Mouse (Mus musculus): ENCODE measurements around the gene 4930579G24Rik.

4930579G24Rik gene

DNA sequence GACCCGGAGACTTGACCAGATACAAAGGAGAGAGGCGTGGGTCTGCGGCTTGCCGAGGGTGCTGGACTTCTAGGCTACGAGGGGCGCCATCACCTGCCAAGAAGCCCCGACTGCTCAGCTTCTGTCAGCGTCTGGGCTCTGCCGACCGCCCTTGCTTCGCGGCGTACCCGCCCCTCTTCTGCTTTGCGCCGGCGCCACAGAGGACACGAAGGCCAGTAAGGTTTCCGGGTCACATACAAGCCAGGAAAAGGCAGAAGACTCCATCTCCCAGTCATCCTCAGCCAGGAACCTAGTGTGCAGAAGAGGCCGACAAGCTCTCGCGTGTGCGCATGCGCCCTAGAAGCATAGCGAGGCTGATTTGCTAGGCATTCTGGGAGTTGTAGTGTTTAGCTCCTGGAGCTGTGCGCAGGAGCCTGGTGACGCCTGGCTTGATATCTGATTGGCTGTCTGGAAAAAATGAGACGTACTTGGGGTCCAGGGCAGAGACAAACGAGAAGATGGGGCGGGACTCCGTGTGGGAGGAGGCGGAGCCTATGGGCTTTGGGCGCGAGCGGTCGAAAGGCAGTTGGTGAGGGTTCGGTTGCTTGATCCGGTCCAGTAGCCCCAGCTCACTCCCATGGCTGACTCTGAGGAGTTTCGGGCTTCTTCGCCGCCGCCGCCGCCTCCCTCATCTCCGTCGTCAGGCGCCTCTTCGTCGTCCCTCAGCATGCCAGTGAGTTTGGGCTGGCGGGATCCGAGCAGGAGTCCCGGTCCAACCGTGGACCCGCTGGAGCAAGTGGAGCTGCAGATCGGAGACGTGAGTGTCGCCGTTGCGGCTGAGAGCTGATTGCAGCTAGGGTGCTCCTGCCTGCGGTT is at the start of gene 4930579G24Rik:
4930579G24Rik (plus strand) TSS at position 519 of the 855 bp plus-strand sequence.
- in situ Hi-C loops (cut with MboI; ENCODE audit: low sequenced_read_pairs): no loop called here

DNA sequence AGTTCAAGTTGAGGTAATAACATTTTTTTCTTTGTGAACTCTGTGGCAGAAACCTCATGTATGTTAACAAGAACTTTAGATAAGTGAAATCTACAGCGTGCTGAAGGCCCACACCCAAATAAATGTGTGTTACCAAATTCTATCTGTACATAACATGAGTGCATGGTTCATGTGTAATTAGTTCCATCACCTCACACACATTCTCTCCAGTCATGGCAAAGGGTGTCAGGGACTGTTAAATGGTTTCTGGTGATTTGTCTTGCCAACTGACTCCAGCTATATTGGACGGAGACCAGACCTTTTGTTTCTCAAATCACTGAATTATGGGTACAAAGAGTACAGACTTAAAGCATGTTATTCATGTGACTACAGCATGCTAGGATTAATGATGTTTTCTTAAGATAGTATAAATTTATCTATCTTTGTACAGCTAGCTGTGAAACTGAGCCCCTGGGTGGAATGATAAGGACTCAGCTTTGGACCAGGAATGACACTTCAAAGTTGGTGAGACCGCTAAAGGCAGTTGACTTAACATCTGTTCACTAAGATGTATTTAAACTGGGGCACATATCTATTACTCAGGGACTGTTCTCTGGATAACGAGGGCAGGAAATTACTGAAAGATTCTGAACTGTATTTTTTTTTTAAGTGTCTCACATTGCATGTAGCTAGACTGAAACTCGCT is 48.8 kb upstream of the 4930579G24Rik start:
- in situ Hi-C loops (cut with MboI; ENCODE audit: low sequenced_read_pairs): loop anchor here (10.0 kb wide), 2 partner anchors 355 to 625 kb away; no protein-coding TSS in a partner anchor

DNA sequence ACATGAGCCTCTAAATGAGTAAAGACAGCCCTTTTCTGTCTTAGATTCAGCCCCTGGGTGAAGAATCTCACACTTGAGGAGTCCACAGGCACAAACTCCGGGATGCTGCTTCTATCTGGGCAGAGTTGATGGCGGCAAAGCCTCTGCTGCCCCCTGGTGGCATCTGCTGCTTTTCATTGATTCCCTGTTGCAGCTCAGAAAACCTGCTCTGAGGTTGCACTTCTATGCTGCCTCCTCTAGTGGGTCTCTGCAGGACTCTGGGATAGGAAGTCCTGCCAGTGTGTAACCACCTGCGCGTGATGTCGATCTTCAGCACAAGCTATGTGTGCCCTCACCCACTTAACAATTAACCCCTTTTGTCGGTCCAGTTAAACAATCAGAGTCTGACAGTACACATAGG is 42.1 kb upstream of the 4930579G24Rik start:
- in situ Hi-C loops (cut with MboI; ENCODE audit: low sequenced_read_pairs): loop anchor here (10.0 kb wide), 2 partner anchors 362 to 632 kb away; no protein-coding TSS in a partner anchor

DNA sequence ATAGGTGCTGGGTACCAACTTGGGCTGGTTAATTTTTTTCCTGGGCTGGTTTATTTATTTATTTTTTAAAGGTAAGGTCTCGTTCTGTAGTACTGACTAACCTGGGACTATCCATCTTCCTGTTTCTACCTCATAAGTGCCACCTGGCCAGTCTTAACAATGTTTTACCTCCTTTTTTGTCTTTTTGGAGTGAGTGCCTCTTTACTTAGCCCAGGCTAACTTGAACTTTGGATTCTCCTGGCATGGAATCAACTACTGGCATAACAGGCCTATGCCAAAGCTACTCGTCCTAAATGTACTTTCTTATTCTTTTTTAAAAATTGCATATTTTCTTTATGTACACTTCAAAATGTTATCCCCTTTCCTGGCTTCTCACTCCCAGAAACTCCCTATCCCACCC is 39.2 kb upstream of the 4930579G24Rik start:
- in situ Hi-C loops (cut with MboI; ENCODE audit: low sequenced_read_pairs): loop anchor here (10.0 kb wide), 2 partner anchors 365 to 635 kb away; no protein-coding TSS in a partner anchor

DNA sequence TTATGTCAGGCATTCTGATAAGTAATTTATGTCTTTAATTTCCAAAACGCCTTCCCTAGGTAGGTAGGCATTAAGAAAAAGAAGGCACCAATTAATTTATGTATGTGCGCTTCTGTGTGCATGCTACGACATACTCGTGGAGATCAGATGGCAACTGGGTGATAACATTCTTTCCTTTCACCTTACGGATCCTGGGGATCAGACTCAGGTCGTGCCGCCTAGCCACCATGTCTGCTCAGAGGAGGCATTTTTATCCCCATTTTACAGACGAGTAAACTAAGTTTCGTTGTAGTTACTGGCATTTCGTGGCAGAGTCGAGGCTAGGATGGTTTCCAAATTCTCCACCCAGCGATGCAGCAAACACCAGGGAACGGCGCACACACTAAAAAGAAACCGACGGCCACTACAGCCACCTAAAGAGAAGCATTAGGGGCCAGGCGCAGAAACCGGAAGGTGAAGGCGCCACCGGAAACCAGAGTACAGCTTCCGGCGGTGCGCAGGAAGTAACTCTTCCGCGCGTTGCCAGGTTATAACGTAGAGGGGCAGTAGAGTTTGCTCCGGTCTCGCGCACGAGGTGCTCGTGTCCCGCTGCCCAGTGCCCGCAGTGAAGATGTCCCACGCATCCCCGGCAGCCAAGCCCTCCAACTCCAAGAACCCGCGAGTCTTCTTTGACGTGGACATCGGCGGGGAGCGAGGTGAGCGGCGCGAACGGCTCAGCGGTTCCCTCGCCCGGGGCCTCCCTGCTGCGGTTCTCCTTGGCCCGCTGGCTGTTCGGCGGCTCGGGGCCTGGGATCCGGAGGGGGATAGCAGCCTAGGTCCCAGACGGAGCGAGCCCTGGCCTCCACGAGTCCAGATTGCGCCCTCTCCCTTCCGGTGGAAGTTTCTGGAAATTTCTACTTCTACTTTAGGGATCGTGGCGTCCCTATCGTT is 37.8 kb upstream of the 4930579G24Rik start, which contains the start of gene Ppid:
Ppid (plus strand) TSS at position 480 of the 930 bp plus-strand sequence.
- in situ Hi-C loops (cut with MboI; ENCODE audit: low sequenced_read_pairs): no loop called here

DNA sequence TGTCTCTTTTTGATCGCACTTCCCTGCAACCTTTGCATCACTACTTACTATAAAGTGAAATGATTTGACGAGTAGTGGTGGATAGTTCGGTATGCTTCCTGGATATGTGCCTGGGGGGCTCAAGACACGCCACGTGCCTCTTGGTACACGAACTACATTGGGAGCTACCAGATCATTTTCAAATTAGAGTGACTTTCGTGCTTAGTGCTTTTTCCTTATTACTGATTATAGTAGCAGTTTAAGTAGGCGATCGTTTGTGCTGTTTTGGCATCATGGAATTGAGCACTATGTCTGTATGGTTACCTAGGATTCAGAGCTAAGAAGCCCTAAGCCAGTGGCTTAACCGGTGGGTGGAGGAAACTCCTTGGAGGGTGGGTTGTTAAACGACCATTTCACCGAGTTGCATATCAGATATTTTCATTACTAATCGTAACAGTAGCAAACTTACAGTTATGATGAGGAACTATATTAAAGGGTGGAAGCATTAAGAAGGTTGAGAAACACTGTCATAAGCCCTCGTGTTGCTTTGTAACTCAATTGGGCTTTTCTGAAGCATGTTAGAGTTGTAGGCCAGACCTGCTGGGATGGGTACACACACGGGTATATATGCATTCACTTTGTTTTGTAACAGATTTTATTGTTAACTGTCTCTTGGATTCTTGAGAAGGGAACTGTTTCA is 36.9 kb upstream of the 4930579G24Rik start:
- in situ Hi-C loops (cut with MboI; ENCODE audit: low sequenced_read_pairs): no loop called here

DNA sequence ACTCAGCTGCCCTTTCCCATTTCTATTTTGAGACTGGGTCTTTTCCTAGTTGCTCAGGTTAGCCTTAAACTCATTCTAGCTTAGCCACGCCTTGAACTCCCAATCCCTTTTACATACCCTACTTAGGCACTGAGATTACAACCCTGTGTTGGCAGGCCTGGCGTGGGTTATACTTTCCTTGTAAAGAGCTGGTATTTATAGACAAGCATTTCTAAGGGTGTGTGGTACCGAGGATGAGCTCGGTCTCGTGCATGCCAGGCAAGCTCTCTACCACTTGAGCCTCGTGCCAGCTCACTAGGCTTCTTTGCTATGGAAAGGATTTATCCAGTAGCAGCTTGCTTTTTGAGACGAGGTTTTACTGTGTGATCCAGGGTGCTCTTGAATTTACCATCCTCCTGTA is 33.4 kb upstream of the 4930579G24Rik start:
- in situ Hi-C loops (cut with MboI; ENCODE audit: low sequenced_read_pairs): no loop called here

DNA sequence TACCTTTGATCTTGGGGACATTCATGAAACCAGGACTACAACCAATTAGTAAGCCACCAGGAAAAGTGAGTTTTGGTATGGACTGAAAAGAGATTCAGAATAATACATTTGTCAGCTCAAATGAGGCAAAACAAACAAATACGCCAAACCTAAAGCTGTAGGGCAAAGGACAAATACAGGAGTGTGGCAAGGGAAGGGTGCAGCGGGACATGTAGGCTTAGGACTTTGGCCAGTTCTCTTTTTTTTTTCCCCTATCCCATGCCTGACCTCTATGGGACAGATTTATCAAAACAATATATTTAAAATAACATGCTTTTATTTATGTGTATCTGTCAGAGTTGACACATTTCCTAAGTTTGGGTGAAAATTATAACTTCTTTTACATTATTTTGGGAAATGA is 19.0 kb upstream of the 4930579G24Rik start:
- in situ Hi-C loops (cut with MboI; ENCODE audit: low sequenced_read_pairs): no loop called here

DNA sequence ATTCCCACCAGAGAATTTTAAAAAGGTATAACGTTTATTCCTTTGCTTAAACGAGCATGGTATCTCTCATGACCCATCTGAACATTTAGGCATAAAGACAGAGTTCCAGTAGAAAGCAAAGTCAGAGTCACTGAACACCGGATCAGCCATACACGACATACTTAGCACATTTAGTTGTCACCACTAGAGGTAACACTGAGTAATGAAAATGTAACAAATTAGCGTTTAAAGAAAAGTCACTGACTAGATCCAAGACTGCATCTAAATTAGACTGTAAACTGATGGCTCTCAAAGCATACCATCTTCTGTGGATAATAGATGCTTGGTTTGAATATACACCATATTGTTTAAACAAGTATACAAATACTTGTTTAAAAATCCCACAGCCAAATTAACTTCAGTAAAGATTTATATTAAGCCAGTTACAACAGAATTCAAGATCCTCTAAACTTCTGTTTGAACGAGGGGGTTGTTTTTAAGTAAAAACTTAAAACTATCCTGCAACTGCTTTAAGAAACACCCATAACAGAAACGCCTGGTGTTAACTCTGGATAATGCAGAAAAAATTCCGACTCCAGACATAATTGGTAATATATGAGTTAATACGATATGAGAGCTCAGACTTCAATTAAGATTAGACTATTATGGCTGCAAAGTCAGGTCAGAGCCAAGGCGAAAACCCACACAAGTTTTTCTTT is 1.2 kb upstream of the 4930579G24Rik start:
- in situ Hi-C loops (cut with MboI; ENCODE audit: low sequenced_read_pairs): no loop called here

DNA sequence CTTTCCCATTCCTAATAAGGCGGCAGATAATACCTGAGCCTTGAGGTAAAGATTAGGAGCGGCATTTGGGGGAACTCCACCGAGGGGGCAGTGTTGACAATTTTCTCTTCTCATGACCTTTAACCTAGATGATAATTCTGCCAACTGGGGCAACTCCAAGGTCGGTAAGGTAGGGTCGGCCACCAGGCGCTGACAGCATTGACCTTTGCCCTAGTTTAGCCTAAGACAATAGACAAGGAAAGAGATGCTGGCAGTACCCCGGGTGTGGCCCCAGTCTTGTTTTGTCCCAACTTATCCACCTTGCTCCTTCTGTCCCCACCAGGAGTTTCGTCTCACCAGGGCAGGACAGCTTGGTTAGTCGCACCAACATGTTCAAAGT is 708 bp upstream of the 4930579G24Rik start:
- in situ Hi-C loops (cut with MboI; ENCODE audit: low sequenced_read_pairs): no loop called here

DNA sequence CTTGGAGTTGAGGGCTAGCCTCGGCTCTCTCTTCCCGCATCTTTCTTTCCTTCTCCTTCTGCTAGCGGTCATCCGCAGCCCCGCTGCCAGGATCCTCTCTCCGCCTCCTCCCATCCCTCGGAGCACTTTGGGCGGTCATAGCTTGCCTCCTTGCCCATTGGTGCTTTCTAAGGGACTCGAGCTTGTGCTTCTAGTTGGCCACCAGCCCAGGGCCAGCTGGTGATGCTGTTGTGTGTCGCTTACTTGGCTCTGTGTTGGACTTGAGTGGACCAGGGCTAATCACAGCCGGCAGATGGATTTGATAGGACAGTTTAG is 494 bp downstream of the 4930579G24Rik start, which contains the start of gene Etfdh:
Etfdh (minus strand) TSS at position 85 of the 315 bp plus-strand sequence.
- in situ Hi-C loops (cut with MboI; ENCODE audit: low sequenced_read_pairs): no loop called here

DNA sequence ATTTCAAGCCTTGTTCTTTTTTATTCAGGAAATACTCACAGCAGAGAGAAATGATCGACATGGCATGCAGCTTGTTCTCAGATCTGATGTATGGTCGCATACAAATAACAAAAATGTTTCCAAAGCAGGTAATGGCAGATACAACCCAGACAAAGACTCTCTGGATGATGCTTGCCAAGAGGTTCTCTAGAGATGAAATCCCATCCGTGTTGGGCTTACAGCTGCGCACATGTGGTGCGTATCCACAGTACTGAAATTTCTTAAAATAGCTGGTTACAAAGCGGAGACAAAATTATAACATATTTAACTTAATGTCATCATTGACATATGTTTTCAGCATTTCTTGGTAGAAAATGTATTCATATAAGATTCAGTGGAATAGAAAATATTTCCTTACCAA is 23.2 kb downstream of the 4930579G24Rik start:
- in situ Hi-C loops (cut with MboI; ENCODE audit: low sequenced_read_pairs): no loop called here

DNA sequence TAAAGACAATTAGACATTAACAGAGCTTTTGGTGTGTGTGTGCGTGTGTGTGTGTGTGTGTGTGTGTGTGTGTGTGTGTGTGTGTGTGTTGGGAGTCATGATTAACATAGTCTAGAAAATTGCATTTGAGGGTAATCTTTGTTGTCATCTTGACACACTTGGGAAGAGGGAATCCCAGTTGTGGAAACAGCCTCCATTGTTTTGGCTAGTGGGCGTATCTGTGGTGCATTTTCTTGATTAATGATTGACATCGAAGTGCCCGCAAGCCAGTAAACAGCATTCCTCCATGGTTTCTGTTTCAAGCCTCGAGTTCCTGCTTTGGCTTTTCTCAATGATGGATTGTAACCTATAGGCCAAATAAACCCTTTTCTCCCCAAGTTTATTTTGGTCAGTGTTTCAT is 27.8 kb downstream of the 4930579G24Rik start:
- in situ Hi-C loops (cut with MboI; ENCODE audit: low sequenced_read_pairs): no loop called here

DNA sequence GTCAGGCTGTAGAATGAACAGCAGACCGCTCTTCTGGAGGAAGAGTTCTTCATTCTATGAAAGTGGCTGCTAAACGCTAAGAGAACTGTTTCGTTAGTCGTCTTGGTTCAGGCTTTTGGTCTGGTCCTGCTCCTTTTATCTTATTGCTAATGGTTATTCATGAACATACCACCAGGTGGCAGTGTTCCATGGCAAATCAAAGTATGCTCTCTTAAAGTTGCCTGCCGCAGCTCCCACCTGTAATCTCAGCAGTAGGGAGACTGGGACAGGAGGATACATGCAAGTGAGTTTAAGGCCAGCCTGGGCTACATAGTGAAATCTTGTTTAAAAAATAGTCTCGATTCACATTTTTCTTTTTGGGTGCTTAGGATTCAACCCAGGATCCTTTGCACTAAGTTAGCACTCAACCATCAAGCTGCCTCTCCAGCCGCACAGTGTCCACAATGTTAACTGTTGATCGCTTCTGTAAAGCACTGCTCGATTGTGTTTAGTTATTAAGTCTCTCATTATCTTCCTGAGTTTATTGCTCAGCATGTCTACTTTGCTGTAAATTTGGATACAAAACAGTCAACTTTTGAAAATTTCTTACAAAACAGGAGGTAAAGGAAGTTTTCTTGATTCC is 36.0 kb downstream of the 4930579G24Rik start:
- in situ Hi-C loops (cut with MboI; ENCODE audit: low sequenced_read_pairs): loop anchor here (5.0 kb wide), 1 partner anchor 147 kb away; no protein-coding TSS in a partner anchor

DNA sequence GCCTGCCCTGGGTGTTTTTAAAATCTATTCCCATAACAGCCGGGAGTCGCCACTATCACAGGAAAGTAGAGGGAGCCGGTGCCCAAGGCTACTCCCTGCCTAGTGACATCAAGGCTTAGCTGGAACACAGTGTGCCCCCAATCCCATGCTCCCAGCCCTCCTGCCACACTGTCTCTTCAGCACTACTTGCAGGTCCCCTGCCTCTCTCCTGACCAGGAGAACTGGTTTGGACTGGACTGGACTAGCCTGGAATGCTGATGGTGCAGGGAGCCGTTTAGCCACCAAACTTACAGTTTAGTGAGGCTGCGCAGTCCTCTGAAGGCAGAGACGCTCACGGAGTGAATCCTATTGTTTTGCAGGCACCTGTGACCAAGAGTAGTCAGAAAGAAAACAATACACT is 41.7 kb downstream of the 4930579G24Rik start:
- in situ Hi-C loops (cut with MboI; ENCODE audit: low sequenced_read_pairs): no loop called here

DNA sequence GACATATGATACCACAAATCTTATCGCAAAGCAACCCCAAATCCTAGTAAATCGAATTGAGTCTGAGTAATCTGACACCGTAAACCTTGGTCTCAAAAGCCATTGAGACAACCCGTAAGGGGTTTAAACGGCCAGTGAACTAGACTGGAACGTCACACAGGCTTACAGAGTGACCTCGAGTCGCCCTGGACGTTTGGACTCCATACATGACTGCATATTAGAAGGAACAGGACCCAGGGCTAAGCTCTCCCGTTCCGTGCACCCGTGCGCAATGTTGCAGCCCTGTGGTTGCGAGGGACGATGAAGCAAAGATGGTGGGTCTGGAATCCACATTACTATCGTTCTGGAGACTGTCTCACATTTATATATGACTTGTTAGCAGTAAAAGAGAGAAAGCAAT is 43.3 kb downstream of the 4930579G24Rik start:
- in situ Hi-C loops (cut with MboI; ENCODE audit: low sequenced_read_pairs): no loop called here

DNA sequence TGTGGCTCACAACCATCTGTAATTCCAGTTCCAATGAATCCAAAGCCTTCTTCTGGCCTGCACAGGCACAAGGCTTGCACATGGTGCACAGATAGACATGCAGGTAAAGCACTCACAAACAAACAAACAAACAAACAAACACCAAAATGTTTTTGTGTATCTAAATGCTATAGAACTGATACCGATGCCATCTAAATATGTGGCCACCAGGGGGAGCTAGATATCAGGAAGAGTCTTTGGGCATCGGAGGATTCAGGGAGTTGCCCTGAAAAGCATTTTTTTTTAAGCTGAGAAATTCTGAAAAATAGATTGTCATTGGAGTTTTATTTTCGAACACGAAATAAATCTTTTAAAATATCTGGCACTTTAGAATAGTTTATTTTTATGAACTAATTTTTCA is 44.2 kb downstream of the 4930579G24Rik start:
- in situ Hi-C loops (cut with MboI; ENCODE audit: low sequenced_read_pairs): no loop called here

DNA sequence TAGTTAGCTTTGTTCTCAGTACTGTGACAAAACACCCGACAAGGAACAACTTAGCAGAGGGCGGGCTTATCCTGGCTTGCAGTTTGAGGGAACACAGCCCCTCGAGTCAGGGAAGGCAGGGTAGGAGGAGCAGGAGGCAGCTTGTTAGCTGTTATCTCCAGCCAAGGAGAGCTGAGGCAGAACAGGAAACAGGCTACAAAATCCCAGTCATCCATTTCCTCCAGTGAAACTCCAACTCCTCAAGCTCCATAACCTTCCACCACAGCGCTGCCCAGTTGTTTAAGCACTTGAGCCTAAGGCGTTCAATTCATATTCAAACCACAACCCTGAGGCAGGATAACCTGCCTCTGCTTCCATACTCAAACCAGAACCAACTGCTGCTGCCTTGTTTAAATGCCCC is 45.8 kb downstream of the 4930579G24Rik start:
- in situ Hi-C loops (cut with MboI; ENCODE audit: low sequenced_read_pairs): no loop called here

DNA sequence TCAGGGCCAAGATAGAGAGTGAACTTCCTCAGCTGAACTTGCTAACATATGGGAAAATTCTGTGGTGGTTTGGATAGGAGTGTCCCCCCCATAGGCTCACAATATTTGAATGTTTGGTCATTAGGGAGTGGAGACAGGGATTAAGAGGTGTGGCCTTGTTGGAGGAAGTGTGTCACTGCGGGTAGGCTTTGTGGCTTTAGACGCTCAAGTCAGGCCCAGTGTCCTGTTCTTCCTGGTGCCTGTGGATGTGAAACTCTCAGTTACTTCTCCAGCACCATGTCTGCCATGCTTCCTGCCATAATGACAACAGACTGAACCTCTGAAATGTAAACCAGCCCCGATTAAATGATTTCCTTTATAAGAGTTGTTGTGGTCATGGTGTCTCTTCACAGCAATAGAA is 47.5 kb downstream of the 4930579G24Rik start:
- in situ Hi-C loops (cut with MboI; ENCODE audit: low sequenced_read_pairs): no loop called here

Data from CH12F3 (cell line).